Comparison of ENCODE assay signal across 9 mouse cellular contexts in the genomic region with DNA sequence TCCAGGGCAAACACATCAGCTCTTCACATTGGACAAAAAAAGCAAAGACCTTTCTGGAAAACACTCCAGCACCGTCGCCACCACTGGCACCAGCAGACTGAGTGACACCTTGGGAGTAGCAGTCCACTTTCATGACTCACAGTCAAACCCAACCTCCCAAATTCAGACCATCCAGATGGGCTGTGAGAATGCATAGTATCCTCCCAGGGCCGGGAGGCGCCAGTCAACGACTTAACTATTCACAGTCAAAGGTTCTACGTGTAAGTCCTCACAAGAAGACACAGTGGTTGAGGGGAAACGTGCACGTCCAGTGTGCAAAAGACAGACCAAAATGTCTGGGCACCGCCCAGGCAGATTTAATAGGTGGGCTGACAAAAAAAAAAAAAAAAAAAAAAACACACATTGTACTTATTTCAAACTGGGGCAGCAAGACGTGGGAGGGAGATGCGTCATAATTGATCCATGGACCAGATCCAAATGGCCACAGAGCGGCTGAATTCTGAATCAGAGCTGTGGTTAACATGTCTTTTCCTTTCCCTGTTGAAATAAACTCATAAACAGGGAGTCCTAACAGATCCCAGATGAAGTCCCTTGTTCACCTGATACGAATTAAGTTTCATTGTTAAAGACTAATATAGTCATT.
"Had no signal": no experiment of that assay in that cellular context is flagged by ENCODE, and none has a peak within 500 bp of the region (broad histone marks: within the 10 kb centered on the region; RNA-seq: fewer than 3 reads in every experiment).

No protein-coding gene starts in this region.

- H3K4me1 ChIP-seq: limb, embryonic 13.5 days; neural tube, embryonic 15.5 days had no signal

- H3K9me3 ChIP-seq: neural tube, embryonic 15.5 days had no signal

- ATAC-seq: midbrain, embryonic 16.5 days had no signal

- H3K4me3 ChIP-seq: limb, embryonic 13.5 days; midbrain, embryonic 12.5 days; neural tube, embryonic 15.5 days had no signal

- H3K36me3 ChIP-seq: limb, embryonic 13.5 days; midbrain, embryonic 12.5 days; neural tube, embryonic 15.5 days had no signal

- H3K9ac ChIP-seq: limb, embryonic 13.5 days; liver, embryonic 14.5 days; midbrain, embryonic 12.5 days; neural tube, embryonic 15.5 days had no signal

- DNase-seq: kidney, postnatal 14 days; left cerebral cortex, postnatal 4 days; lung, adult 18-20 months; thymus, postnatal 25 days had no signal

- H3K27ac ChIP-seq: limb, embryonic 13.5 days; liver, embryonic 14.5 days; midbrain, embryonic 12.5 days; neural tube, embryonic 15.5 days had no signal

- H3K4me2 ChIP-seq: limb, embryonic 13.5 days; midbrain, embryonic 12.5 days; neural tube, embryonic 15.5 days had no signal
